Mouse (Mus musculus) lung, postnatal 14 days (tissue): ENCODE measurements around the gene Pi16.

ENCODE experiments used
- DNase-seq: peaks from one replicate; pipeline ENCODE4 v3.0.0; 2021

Gene Pi16

DNA sequence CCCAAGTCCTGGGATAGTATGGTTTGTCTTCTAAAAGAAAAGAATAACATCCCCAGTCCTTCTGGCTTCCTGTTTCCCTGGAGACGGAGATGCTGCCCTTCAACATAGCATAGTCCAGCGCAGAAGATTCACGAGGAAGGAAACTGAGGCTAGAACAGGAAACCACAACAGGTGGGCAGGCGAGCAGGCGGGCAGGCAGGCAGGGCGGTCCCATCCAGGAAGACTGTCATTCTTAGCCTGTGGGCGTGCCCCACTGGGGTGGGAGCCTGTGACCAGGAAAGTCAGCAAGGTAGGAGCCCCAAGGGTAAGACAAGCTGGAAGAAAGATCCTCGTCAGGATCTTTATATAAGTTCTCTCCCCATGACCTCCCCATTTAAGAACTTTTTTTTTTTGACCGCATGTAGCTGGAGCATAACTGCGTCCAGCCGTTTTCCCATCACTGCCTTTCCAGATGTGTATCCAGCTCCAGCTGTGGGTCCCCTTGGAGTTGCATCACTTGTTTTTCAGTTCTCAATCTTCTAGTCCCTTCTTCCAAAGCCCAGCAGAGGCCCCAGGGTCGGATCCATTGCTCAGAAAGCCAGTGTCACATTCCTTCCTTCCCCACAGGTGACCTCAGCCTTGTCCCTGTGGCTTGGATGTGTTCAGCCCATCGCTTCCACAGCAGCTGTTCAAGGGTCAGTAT is 13.0 kb upstream of the Pi16 start:
- no peak for DNase-seq

DNA sequence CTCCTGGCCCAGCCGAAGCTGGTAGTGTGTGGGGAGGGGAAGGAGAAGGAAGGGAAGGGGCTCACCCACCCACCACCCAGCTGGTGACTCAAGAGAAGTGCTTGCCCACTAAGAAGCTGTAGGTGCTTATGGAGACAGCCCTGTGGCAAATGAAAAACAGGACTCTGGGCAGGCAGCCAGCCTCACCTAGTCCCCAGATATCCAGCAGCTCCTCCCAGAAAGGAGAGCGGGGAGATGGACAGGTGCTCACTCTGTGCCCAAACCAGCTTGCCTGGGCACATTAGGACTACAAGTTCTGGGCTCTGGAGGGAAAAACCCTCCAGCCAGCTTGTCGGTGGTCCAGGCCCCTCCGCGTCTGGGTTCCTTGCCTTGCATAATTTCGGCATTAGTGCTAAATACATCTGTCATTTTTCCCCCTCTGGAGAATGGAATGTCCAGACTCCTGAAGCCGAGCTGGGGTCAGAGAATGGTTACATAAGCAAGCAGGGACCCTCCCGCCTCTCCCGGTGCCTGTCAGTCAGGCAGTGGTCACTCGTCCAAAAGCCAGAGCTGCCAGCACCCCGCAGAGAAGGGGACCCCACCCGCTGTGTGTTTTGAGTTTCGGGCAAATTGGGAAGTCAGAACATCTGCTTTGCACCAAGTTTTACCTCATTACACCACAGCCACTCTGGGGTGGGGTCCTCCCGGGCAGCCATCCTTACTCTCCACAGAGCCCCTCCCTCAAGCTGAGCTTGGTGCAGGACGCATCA is 12.2 kb upstream of the Pi16 start:
- DNase-seq: peak; percentile 63

- DNase-seq: no peak
Measured at GRCm38 (mm10) chr17:29305871-29306270, 11.6 kb upstream of the Pi16 start.

DNA sequence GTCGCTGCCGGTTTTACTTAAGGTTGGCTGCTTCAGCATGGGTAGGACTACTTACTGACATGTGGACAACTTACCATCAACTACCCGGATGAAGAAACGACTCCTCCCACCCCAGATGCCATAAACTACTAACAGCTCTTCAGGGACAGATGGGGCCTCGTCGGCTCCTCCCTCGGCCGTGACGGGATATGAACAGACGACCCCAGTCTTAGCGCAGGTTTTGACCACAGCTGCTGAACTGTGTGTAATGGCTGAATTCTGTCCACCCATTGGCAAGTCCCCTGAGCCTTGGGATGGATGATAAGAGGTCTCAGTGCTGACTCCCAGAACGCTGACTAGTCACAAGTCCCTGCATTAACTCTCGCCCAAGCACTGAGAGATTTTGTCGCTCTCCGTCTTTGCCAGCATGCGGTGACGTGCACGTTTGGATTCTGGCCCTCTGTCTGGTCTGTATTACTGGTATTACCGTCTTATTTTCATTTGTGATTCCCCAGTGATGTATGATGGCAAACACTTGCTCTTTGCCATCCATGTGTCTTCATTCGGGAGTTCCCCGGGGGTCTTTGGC is 7.3 kb upstream of the Pi16 start:
- no peak for DNase-seq

GRCm38 (mm10) chr17:29311602-29312001 is 5.9 kb upstream of the Pi16 start:
- no peak for DNase-seq

DNA sequence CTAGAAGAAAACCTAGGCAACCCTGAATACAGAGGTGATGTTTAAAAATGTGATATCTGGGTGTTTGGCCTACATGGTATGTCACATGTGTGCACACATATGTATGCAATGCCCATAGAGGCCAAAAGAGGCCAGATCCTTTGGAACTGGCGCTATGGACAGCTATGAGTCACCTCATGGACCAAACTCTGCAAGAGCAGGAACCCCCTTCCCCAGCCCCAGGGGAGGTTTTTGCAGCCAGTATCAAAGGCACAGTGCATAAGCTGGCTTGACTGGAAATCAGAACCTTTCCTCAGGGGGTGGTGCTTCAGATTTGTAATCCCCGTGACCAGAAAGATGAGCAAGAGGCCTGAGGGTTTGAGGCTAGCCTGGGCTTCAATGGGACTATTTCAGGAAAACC is 5.4 kb upstream of the Pi16 start:
- DNase-seq: no peak

DNA sequence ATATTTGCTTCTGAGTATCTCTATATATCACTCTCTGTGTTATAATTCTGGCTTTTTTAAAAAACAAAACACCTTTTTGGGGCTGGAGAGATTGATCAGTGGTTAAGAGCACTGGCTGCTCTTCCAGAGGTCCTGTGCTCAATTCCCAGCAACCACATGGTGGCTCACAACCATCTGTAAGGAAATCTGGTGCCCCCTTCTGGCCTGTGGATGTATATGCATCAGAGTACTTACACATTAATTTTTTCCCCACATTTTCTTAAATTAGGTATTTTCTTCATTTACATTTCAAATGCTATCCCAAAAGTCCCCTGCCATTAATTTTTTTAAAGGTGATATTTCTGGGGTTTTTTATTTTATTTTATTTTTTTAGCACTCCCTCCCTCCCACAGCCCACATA is 4.2 kb upstream of the Pi16 start:
- DNase-seq: no peak

- DNase-seq: no peak
Measured at GRCm38 (mm10) chr17:29315672-29316465, 1.6 kb upstream of the Pi16 start.

- DNase-seq: no peak
Measured at GRCm38 (mm10) chr17:29316891-29317290, 589 bp upstream of the Pi16 start.

- no peak for DNase-seq
Measured at GRCm38 (mm10) chr17:29318731-29319250, 1.3 kb downstream of the Pi16 start.

- DNase-seq: no peak
Measured at GRCm38 (mm10) chr17:29319476-29319875, 2.0 kb downstream of the Pi16 start.

GRCm38 (mm10) chr17:29319881-29320639 is 2.6 kb downstream of the Pi16 start:
- no peak for DNase-seq

DNA sequence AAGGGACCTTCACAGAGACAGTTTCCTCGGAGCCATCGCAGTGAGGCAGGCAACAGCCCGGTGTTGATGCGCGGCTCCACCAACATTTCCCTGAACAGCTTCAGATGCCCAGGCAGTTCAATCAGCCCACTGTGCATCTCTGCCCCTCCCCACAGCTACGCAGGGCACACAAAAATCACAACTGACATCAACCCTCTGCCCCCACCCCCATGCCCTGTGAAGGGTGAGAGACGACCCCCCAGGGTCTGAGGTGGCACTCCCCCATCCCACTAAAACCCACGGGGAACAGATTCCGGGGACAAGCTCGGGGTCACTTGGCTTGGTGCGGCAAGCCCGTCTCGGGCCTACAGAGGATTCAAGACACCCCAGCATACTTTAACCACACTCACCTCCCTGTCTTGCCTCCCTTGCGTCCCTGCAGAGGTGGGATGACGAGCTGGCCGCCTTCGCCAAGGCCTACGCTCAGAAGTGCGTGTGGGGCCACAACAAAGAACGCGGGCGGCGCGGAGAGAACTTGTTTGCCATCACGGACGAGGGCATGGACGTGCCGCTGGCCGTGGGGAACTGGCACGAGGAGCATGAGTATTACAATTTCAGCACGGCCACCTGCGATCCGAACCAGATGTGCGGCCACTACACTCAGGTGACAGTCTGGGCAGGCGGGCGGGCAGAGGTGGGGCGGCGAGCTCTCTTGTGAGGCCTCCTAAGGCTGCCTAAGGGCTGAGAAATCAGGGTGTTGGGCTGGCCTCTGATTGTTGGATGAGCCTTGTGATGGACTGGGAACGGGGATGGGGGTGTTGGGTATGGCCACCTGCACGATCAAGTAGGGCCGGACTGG is 4.5 kb downstream of the Pi16 start:
- DNase-seq: no peak

GRCm38 (mm10) chr17:29322603-29322962 is 5.1 kb downstream of the Pi16 start:
- peak; percentile 78 for DNase-seq

GRCm38 (mm10) chr17:29323625-29324024 is 6.1 kb downstream of the Pi16 start:
- no peak for DNase-seq

DNA sequence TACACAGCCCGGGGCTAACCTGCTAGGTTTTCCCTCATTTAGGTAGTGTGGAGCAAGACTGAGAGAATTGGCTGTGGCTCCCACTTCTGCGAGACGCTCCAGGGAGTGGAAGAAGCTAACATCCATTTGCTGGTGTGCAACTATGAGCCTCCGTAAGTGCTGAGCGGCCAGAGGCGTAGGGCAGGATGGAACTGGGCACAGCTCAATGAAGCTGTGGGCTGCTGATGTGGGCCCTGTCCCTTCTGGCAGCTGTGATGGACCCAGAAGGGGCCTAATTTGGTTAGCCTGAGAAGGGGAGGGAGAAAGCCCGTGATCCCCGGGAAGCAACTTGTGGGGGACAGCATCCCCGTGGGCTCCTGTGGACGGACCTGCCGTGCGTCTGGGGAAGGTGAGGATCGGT is 8.4 kb downstream of the Pi16 start:
- DNase-seq: no peak

DNA sequence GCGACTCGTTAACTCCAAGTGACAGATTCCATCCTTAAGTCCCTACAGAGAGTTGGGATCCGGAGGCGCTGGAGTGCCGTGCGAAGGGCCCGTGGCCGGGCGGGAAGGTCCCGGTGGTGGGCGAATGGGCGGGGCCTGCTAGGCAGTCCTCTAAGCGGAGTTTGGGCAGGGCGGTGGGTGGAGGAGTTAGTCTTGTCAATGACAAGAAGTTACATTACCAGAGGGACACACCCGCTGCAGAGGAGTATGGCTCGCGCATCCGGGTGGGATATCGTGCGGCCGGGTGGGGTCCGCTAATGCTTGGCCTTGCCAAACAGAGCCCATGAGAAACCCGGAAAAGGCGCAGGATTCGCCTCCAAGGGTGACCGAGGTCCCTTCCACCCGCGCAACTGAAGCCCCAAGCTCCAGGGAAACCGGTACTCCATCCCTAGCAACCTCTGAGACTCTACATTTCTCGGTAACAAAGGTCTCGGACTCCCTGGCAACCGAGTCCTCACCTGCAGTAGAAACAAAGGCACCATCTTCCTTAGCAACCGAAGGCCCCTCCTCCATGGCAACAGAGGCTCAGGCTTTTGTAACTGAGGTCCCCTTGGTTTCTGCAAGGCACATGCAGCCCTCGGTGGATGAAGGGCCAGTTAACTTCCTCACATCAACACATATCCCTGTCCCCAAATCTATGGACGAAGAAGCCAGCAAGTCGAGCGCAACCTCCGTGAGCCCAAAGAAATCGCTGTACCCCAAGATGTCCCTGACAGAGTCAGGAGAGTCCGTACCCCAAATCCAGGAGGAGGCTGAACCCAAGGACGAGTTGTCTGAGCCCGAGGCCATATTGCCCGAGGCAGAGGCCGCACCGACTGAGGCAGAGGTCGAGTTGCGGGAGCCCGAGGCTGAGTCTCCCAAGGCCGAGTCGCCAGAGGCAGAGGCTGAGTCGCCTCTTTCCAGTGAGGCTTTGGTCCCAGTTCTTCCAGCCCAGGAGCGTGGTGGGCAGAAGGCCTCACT is 9.3 kb downstream of the Pi16 start:
- no peak for DNase-seq

DNA sequence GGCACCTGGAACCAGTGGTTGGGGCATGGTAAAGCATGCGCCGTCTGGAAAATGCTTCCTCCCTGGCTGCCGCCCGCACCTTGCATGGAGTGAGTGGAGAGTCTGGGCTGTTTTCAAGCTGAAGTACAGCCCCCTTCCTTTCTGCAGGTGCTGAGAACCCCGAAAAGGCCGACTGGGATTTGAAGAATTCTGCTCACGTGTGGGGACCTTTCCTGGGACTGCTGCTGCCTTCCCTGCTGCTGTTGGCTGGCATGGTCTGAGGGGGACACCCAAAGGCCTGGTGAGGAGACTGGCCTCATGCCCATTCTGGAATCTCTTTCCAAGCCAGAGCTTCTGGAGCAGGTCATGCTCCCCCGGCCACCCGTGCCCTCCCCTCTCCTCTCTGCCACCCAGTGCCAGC is 10.2 kb downstream of the Pi16 start:
- DNase-seq: no peak

DNA sequence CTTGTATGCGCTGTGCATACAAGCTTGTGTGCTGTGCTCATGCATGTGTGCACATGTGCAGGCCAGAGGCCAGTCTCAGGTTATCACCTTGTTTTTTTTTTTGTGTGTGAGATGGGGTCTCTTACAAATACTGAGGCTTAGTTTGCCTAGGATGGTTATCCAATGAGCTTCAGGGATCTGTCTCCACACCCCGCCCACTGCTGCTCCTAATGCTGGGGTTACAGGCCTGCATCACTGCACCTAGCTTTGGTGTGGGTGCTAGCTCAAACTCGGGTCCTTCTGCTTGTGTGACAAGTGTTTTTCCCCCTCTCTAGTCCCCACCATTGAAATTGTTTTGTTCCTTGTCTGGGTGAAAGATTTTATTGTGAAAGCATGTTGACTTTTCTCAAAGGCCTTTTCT is 12.7 kb downstream of the Pi16 start:
- no peak for DNase-seq

- no peak for DNase-seq
Measured at GRCm38 (mm10) chr17:29330671-29331410, 13.4 kb downstream of the Pi16 start.
